Mouse (Mus musculus) yolk sac, embryonic 10.5 days (tissue): Measurements from ENCODE around the gene Gm5862.
"Not testable (repeated sequence)": the region's sequence is repeated elsewhere in the genome, so short reads cannot be mapped to it uniquely, and the experiment has no call there.

Experiments
- DNase-seq: peaks from one replicate; pipeline ENCODE4 v3.0.0-alpha.2; 2017; ENCODE audit warnings: low spot score

Gm5862 gene

DNA sequence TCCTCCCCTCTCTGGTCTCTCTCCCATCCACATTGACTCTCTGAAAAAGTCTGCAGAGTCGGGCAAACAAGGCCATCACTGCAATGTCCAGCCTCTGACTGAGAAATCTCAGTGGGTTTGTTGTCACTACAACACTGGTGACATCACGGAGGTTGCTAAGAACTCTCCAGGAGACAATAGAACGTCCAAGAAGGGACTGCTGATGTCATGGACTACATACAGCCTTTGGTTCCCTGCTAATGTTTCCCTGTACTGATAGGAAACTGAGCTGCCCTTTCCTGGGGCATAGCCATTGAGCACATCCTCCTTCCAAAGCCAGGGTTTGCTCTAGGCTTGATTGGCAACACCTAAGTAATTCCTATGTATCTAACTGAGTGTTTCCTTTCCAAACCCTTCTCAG is at the start of gene Gm5862:
Gene Gm5862, minus strand, starts transcription at position 101 of the 400 bp plus-strand sequence.
- not testable (repeated sequence) for DNase-seq

DNA sequence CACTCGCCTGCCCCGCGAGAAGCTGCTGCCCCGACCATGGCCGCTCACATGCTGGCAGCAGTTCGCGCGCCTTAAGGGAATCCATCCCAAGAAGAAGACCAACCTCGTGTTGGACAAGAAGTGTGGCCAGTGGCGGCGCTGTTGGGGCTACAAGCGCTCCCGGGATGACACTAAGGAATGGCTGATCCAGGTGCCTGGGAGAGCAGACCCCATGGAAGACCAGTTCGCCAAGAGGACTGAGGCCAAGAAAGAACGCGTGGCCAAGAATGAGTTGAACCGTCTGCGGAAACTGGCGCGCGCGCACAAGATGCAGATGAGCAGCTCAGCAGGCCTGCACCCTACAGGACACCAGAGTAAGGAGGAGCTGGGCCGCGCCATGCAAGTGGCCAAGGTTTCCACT is 48.0 kb upstream of the Gm5862 start:
- DNase-seq = no peak

DNA sequence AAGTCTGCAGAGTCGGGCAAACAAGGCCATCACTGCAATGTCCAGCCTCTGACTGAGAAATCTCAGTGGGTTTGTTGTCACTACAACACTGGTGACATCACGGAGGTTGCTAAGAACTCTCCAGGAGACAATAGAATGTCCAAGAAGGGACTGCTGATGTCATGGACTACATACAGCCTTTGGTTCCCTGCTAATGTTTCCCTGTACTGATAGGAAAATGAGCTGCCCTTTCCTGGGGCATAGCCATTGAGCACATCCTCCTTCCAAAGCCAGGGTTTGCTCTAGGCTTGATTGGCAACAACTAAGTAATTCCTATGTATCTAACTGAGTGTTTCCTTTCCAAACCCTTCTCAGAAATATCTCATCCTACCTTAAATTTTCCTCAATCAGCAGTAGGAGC is 35.8 kb upstream of the Gm5862 start, which contains the start of gene Gm7347:
Gene Gm7347, minus strand, starts transcription at position 101 of the 400 bp plus-strand sequence.
- not testable (repeated sequence) for DNase-seq

DNA sequence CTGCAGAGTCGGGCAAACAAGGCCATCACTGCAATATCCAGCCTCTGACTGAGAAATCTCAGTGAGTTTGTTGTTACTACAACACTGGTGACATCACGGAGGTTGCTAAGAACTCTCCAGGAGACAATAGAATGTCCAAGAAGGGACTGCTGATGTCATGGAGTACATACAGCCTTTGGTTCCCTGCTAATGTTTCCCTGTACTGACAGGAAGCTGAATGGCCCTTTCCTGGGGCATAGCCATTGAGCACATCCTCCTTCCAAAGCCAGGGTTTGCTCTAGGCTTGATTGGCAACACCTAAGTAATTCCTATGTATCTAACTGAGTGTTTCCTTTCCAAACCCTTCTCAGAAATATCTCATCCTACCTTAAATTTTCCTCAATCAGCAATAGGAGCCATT is 16.7 kb upstream of the Gm5862 start, which contains the start of gene Speer4a:
Gene Speer4a, minus strand, starts transcription at position 101 of the 400 bp plus-strand sequence.
- not testable (repeated sequence) for DNase-seq

DNA sequence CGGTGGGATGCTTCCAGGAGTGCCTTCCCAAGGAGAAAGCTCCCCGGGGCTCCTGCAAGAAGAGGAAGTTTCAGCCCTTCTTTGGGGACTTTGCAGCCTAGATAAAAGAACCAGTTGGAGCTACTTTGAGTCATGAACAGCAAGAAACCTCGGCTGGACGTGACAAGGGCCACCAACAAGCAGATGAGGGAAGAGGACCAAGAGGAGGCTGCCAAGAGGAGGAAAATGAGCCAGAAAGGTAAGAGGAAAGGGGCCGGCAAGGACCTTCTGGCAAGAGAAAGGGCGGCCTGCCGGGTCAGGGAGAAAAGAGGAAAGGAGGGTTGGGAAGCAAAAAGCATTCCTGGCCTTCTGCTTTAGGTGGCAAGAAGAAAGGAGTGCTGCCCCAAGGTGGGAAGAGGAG is 15.0 kb downstream of the Gm5862 start:
- DNase-seq = not testable (repeated sequence)

DNA sequence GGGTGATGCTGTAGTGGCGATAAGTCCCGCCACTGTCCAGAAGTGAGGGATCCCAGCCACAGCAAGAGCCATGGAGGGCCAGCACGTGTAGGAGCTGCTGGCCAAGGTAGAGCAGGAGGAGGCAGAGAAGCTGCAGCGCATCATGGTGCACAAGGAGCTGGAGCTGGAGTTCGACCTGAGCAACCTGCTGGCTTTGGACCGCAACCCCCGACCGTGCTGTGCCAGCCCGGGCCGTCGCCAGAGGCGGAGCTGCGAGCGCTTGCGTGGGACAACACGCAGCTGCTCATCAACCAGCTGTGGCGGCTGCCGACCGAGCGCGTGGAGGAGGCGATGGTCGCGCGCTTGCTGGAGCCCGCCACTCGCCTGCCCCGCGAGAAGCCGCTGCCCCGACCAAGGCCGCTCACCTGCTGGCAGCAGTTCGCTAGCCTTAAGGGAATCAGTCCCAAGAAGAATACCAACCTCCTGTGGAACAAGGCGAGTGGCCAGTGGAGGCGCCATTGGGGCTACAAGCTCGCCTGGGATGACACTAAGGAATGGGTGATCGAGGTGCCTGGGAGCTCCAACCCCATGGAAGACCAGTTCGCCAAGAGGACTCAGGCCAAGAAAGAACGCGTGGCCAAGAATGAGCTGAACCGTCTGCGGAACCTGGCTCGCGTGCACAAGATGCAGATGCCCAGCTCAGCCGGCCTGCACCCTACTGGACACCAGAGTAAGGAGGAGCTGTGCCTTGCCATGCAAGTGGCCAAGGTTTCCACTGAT is 15.6 kb downstream of the Gm5862 start:
- peak; percentile 28 for DNase-seq

DNA sequence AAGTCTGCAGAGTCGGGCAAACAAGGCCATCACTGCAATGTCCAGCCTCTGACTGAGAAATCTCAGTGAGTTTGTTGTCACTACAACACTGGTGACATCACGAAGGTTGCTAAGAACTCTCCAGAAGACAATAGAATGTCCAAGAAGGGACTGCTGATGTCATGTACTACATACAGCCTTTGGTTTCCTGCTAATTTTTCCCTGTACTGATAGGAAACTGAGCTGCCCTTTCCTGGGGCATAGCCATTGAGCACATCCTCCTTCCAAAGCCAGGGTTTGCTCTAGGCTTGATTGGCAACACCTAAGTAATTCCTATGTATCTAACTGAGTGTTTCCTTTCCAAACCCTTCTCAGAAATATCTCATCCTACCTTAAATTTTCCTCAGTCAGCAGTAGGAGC is 18.0 kb downstream of the Gm5862 start, which contains the start of gene Gm1979:
Gene Gm1979, minus strand, starts transcription at position 101 of the 400 bp plus-strand sequence.
- not testable (repeated sequence) for DNase-seq

DNA sequence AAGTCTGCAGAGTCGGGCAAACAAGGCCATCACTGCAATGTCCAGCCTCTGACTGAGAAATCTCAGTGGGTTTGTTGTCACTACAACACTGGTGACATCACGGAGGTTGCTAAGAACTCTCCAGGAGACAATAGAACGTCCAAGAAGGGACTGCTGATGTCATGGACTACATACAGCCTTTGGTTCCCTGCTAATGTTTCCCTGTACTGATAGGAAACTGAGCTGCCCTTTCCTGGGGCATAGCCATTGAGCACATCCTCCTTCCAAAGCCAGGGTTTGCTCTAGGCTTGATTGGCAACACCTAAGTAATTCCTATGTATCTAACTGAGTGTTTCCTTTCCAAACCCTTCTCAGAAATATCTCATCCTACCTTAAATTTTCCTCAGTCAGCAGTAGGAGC is 34.2 kb downstream of the Gm5862 start, which contains the start of gene Gm21698:
Gene Gm21698, minus strand, starts transcription at position 101 of the 400 bp plus-strand sequence.
- DNase-seq = not testable (repeated sequence)

DNA sequence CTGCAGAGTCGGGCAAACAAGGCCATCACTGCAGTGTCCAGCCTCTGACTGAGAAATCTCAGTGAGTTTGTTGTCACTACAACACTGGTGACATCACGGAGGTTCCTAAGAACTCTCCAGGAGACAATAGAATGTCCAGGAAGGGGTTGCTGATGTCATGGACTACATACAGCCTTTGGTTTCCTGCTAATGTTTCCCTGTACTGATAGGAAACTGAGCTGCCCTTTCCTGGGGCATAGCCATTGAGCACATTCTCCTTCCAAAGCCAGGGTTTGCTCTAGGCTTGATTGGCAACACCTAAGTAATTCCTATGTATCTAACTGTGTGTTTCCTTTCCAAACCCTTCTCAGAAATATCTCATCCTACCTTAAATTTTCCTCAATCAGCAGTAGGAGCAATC is 50.2 kb downstream of the Gm5862 start, which contains the start of gene Gm21680:
Gene Gm21680, minus strand, starts transcription at position 101 of the 400 bp plus-strand sequence.
- DNase-seq = not testable (repeated sequence)
